Mouse (Mus musculus): ENCODE measurements at regions not wholly inside any gene's neighbourhood (a gene's known extent, or its start where the extent isn't known, plus 50 kb on each side); places are given as distances from the start of the nearest gene placed in this dataset.

DNA sequence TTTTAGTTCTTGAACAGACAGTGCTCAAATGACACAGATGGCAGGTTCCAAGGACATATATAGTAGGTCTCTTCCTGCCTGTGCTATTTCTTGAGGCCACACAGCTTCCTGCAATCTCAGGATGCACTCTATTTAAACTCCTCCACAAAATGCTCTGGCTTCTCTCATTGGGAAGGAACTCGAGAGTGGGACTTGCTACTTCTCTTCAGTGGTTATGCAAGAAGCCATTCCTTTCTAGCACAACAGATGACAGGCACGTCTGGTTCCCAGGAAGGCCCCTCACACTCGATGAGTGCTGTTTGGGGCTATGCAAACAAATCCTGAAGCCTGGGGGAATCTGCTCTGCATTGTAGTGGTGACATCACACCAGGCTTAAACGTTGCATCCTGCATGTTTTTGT lies 425.6 kb upstream of the Kazn start:
- no peak for DNase-seq (ENCODE audit: inconsistent age in 2 of 2, low spot score in 1 of 2)

DNA sequence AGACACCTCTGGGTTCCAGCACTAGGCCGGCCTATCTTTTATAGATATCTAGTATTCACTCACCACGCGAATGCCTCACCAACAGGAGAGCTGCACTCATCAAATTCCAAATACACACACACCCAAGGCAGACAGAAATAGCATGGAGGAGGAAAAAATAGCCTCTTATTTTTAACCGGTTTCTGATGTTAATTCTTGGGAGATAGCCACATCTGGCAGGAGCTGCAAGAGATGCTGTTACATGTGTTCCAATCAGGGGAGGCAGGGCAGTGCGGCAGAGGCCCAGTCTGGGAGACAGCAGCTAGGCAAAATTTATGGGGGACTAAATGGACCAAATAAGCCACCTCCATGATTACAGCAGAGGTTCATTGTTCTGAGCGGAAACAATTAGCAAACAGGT lies 419.0 kb upstream of the Kazn start:
- DNase-seq (ENCODE audit: inconsistent age in 2 of 2, low spot score in 1 of 2) = no peak

DNA sequence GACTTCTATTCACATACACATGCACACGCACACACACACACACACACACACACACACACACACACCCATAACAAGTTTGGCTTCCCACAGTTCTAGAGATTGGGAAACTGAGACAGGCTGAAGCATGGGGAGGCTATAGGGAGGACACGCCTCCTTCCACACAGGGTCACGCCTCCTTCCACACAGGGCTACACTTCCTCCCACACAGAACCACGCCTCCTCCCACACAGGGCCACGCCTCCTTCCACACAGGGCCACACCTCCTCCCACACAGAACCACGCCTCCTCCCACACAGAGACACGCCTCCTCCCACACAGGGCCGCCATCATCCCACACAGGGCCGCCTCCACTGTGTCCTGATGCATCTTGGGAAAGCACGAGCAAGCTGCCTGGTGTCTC lies 401.9 kb upstream of the Kazn start:
- DNase-seq (ENCODE audit: inconsistent age in 2 of 2, low spot score in 1 of 2) = no peak

DNA sequence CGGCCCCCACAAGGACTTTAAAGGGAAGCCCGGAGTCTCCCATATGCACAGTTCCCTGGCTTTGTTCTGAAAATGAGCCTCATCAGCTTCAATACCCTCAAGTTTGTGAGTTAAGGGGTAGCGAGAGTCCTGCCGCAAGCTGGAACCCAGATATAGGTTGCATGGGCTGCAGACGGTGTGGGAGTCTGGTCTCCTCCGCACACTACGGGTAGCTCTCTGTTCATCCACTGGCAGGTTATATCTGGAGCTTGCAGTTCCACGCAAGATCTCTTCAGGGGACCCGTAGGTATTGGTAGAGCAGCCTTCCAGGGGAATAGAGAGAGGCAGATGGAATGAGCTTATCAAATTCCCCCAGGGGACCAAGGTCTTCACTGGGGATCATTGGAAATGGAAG lies 400.1 kb upstream of the Kazn start:
- DNase-seq (ENCODE audit: inconsistent age in 2 of 2, low spot score in 1 of 2) = no peak

DNA sequence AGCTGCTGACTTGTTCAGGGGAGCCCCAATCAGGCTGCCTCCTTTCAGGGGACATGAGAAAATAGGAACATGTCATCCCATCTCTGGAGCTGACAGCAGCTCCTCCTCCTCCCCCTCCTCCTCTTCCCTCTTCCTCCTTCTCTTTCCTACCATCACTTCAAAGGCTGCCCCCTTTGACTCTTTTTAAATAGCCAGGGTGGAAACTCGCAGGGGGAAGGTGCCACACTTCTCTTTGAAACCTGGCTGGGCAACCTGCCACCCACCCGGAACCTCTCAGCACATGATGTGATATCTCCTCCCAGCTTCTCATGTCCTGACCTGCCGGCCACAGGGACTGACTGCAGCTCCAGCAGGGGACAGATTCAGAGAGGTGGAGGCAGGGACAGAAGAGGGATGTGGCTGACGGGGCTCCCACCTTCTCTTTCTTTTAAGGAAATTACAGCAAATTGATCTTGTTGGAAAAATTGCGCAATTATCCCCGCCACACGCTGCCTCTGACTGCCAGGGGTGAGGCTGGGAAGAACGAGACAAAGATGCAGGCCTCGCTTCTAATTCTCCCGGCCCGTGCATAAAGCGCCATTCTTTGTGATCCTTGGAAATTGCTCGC lies 399.6 kb upstream of the Kazn start:
- DNase-seq (ENCODE audit: inconsistent age in 2 of 2, low spot score in 1 of 2) = no peak

DNA sequence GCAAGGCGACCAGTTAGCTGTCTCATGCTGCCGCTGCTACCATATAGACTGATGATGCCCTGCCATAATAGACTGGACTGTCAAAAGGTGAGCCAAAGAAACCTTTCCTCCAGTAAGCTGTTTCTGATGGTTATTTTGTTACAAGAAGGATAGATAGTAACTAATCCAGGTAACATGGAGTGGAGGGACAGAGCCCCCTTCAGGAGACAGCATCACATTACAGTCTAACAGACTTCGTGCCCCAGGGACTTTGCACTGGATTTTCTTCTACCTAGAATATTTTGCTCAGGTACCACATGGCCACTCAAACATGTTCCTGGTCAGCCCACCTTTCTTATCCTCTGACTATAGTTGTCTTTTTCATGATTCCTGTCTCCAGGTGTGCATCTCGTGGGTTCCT lies 398.9 kb upstream of the Kazn start:
- no peak for DNase-seq (ENCODE audit: inconsistent age in 2 of 2, low spot score in 1 of 2)

DNA sequence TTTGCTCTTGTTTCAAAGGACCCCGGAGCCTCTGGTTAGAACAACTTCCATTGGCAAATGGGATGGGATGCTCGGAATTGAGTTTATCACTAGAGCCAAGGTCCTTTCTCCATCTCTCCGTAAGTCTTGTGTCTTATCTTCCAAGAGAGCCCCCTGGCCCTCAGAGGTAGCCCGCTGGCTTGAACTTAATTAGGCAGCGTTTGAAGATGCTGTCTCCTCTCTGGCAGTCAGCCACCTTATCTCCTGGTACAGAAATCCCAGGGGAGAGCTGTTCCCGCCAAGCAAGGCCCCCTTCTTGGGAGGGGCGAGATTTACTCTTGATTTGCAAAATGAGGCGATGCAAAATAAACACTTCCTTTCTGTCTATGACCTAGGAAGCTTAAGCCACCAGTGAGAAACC lies 395.2 kb upstream of the Kazn start:
- DNase-seq (ENCODE audit: inconsistent age in 2 of 2, low spot score in 1 of 2) = no peak

DNA sequence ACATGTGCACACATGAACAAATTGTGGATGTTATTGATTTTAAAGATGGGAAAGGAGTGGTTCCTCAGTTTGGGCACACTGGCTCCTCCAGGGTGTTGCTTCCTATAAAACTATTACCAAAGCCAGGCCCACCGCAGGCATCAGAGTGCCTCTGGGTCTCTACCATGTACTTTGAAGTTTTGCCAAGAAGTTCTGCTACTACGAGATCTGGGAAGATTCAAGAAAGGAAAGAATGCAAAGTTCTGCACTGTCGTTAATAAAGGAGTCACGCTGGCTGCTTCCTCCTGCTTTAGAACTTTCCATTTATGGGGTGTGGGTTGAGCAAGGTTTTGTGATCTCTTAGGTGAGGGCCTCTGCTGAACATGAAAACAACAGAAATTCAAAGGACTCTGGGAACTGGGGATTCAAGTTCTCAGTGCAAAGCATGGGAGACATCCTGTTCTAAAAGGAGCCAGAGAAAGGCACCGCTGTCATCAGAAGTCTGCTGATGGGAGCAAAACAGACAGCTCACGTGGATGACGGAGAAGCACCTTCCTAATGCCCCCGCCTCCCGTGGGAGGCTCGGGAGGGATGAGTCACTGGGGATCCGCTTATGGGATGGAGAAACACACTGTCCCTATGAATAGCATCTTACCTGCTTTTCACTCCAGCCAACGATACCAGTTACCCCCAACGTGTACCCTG lies 394.6 kb upstream of the Kazn start:
- peak; percentile 6 to 39 for DNase-seq (ENCODE audit: inconsistent age in 2 of 2, low spot score in 1 of 2)

DNA sequence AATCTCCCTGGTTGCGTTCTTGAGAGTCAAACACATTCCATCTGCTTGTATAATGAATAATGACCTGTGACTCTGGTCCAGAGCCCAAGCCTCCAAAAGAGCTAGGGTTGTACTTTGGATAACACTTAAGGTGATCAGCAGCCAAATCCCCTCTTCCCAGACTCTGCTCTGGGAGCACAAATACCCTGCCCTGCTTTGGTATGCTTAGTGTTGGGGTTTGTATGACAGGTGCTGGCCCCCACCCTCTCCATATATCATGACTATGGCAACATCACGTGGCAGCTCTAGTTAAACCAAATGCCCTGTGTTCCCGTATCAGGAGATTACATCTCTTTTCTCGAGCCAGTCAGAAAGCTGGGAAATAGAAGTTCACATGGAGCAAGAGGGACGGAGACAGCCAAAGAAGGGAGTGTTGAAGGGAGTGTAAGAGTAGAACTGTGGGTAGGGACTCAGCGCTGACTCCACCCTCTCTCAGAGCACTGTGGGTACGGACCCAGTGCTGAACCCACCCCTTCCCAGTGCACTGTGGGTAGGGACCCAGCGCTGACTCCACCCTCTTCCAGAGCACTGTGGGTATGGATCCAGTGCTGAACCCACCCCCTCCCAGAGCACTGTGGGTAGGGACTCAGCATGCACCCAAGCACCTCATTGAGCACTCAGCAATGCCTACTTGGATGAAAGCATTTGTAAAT lies 387.4 kb upstream of the Kazn start:
- DNase-seq (ENCODE audit: inconsistent age in 2 of 2, low spot score in 1 of 2) = no peak

DNA sequence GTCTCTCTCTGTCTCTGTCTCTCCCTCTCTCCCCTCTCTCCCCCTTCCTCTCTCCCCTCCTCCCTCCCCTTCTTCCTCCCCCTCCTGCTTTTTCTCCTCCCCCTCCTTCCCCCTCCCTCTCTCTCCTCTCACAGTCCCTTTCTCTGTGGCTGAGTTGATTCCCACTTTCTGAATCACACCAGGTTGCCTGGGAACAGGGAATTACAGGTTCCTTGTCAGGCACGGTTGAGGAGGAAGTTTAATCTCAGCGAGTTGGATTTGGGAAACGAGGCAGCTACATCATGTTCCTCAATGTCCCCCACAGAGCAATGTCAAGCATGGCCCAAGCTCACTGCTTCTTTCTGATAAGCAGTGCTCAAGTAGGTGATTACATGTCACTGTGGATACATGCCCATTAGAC lies 386.3 kb upstream of the Kazn start:
- DNase-seq (ENCODE audit: inconsistent age in 2 of 2, low spot score in 1 of 2) = no peak

DNA sequence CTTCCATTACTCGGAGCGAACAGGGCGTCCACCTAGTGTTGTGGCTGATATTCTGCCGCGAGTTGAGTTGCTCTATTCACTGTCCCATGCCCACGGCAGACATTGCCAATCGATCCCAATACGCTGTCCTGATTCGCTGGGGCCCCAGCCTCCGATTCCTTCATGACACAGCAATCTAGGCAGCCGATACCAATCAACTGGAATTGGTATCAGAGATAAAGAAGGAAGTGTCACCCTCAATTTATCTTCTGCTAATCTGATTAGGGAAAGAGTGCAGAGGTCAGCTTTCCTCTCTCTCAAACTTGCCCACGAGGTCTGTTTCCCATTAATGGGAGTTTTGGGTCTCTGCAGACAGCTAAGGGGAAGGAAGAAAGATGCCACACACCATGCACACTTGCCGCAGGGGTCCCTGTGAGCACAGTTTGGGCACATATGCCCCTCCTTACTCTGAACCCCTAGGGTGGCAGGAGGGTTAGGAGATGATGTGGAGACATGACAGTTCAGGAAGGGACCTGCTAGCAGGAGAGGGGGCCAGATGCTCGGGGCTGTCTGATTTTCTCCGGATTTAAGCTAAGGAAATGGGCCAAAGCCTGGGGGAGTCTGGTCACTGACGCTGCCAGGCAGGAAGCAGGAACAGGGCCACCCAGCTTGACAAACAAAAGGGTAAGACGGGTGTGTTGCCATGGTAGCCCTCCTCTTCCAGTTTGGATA lies 383.1 kb upstream of the Kazn start:
- no peak for DNase-seq (ENCODE audit: inconsistent age in 2 of 2, low spot score in 1 of 2)

DNA sequence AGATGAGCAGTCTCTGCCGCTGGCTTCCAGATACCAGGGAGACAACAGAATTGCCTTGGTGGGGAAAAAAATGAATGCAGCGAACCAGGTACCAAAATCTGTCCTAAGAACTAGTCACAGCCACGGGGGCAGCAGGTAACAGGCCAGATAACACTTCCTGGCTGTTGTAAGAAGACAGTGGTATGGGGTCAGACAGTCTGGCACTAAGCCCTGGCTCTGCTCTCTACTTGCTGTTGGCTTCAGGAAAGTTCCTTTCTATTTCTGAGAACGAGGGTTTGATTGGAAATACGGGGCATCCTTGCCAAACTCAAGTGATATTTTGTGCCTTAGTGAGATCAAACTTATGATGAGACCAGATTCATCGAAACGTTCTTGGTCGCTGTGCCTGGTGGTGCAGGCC lies 380.2 kb upstream of the Kazn start:
- no peak for DNase-seq (ENCODE audit: inconsistent age in 2 of 2, low spot score in 1 of 2)

DNA sequence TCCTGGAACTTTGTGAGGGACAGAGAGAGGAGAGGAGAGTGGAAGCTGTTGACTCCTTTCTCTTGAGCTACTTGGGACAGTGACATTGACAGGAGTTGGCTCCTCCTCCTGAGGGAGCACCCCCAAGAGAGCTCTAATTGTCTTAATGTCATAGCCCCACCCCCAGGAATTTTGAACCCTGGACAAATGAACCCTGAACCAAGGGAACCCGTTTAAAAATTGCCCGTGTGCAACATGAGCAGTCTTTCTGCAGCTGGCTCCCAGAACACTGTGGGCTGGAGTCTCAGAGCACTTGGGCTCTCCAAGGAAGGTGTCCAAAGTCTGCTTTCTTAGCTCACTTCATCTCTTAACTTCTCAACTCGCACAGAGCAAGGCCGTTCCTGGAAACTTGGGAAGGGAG lies 379.6 kb upstream of the Kazn start:
- DNase-seq (ENCODE audit: inconsistent age in 2 of 2, low spot score in 1 of 2) = no peak

DNA sequence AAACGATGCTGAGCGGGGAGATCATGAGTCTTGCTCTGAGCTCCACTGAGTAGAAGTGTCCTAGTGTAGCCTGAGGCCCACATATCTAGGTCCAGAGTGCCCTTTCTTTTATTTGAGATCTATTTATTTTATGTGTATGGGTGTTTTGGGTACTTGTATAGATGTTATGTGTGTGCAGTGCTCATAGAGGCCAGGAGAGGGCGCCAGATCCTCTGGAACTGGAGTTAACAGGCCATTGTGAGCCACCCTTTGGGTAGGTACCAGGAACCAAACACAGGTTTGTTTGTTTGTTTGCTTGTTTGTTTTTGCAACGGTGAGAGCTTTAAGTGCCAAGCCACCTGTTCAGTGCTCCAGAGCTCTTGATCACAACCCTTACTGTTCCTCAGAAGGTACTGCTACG lies 378.5 kb upstream of the Kazn start:
- peak; percentile 21 to 59 for DNase-seq (ENCODE audit: inconsistent age in 2 of 2, low spot score in 1 of 2)

DNA sequence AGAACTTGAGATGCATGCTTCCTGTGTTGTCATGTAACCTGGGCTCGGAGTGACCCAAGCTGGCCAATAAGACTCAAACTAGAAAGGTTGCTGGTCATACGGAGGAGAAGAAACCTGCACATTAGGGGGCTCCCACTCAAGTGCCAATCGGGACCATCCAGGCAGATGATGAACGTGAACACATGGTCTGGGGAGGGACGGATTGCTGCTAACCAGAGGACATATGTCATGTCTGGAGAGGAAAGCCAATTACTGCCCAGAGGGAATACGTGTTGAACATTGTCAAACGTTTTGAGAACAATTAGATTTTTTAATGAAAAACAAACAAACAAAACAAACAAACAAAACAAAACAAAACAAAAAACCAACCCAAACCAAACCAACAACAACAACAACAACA lies 377.7 kb upstream of the Kazn start:
- DNase-seq (ENCODE audit: inconsistent age in 2 of 2, low spot score in 1 of 2) = no peak

DNA sequence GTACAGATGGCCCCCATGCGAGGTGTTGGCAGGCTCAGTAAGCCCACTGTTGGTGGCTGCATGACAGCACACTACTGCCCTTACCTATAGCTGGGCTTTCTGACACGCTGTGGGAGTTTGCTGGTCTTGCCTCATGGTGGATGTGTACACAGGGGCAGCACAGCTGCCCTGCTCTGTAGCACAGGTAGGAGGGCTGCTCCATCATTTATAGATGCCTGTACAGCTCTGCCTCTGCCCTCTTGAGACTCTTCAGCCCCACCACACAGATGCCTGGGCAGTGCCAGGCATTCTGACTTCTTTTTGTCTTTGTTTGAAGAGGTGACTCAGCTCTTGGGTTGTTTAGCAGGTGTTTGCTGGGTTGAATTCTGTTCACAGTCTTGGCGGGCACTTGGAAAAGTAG lies 365.9 kb upstream of the Kazn start:
- DNase-seq (ENCODE audit: inconsistent age in 2 of 2, low spot score in 1 of 2) = no peak

DNA sequence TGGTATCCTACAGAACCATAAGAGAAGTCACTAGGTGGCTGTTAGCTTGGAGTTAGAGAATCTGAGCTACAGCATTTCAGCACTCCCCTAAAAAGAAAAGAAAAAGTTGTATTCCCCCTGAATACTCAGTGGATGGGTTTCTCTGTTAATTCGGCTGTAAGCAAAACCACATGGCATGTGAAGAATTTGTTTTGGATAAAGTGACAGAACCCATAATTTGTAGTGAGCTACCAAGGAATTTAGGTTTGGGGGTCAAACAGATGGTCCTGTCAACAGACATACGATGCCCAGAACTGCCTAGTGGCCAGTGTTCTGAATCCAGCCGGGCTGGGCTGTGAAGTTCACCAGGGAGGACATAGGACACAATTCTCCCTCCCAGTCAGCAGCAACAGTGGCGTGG lies 358.0 kb upstream of the Kazn start:
- no peak for DNase-seq (ENCODE audit: inconsistent age in 2 of 2, low spot score in 1 of 2)

DNA sequence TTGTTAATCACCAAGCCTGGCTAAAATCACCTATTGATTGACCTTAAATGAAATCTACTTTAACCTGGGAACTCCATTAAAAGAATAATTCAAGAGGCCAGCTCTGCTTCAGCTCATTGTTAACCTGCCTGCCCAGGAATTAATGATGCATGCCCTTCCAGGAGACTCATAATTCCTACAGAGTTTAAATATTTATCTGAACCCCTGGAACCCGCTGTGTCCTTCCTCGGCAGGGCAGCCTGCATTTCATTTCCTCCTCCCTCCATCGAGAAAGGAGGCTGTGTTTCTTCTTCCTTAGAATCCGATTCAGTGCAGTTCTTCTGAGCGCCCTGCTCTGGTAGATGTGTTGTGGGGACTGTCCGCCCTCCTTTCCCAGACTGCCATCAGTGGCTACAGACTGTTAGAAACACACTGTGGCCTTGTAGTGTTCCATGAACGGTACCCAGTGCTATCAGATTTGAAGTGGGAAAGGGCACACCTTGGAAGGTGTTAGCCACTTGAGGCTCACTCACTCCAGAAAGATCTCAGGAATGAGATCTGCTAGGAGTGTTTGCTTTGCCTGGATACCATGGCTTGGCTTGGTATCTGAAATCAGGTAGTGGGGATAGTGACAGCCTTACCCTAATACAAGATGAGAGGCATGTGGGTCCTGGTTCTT lies 350.0 kb upstream of the Kazn start:
- DNase-seq (ENCODE audit: inconsistent age in 2 of 2, low spot score in 1 of 2) = no peak

DNA sequence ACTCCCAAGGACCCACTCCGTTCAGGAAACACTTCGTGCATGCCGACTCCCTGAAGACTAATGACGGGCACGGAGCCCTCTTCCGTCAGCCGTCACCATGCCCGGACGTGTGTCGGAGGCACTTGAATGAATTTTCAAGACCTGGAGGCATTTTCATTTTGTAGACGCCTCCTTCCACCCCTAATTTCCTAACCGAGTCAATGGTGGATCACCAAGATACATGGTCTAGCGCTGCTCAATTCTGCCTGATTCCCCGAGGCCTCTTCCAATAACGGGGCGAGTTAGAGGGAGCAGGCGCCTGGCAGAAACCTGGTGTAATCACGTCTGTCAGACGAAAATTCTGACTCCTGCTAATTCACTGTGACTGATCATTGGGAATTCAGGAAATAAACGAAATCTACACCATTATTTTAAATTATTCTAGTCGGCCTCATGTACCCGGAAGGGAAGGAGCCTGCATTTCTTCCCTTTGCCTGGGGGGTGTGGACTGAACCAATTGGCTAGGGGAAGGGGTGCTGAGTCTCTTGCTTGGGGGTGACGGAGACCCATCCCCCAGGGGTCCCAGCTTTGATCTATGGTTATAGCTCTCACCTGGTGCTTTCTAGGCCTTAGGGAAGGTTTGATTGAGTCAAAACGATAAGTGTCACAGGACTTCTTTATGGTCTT lies 349.4 kb upstream of the Kazn start:
- no peak for DNase-seq (ENCODE audit: inconsistent age in 2 of 2, low spot score in 1 of 2)

DNA sequence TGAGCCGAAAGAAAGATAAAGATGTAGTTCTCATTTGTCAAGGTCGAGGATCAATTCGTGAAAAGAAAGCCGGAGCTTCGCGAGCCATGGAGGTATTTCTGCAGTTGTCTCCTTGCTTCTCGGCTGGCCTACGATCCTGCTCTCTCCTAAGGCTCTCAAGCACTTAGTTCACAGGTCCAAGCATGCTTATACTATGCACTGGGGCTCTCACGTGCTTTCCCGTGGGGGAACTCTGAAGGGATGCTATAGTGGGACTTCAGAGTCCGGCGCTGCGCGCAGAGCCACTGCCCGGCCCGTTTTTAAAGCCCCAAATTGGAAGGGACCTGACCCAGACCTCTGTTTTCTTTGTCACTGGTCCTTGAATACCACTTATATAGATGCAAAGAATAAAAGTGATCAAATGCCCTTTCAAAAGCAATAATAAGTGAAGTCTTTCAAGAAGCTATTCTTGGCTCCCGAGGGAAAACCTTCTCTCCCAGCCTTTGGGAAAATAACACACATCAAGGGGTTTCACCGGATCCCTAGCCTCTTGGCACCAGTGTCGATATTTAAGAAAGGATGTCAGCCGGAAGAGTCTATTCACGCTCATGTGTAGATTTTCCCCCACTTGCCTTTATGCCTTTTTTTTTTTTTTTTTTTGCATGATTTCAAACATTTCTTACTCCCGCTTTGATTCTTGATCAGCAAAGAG lies 348.3 kb upstream of the Kazn start:
- peak in 1 of 2 experiments; percentile 32 for DNase-seq (ENCODE audit: inconsistent age in 2 of 2, low spot score in 1 of 2)

All from adrenal gland, adult (tissue).